Mouse (Mus musculus): ENCODE data around the gene Tmem125. TPM values are rescaled to one million over a fixed set of nuclear protein-coding genes. Genes with fewer than 3 reads are reported as not detected.
"Not testable (repeated sequence)": the region's sequence is repeated elsewhere in the genome, so short reads cannot be mapped to it uniquely, and the experiment has no call there.

The Tmem125 gene
- polyA plus RNA-seq, 1 experiment from 2014 or later: 0.88 TPM

DNA sequence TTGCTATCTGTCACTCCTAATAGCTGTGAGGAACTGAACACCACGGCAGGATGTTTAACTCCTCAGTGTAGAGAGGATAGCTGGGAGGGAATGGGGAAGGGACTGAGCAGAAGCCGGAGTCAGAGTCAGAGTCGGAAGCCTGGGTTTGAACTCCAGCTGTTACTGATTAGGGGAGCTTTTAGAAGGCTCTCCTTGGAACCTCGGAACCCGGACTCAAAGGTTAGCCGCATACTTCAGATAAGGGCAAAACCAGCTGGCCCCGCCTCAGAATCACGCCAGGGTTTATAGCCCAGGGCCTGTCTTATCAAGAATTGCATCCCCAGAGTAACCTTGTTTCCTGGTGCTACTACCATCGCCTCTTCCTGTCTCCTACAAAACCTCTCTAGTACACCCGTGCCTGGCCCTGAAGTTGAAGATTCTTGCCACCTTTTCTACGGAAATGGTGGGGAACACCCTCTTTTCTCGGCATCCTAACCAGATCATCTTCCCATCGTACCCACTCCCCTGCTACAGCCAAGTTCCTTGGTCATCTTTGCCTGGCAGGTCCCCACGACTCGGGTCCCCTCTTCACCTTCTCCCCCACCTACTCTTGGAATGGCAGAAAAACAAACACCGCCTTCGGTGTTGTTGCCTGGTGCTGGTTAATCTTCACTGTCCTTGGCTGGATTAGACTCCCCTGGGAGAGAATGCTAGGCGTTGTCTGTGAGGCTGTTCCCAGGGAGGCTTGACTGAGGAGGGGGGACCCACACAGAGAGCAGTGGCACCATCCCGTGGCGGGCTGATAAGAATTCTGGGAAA, 26.9 kb downstream of the Tmem125 start:
- DNase-seq (peak; percentile 5), ATAC-seq (ENCODE audit: low read depth) (no peak)
- Histone ChIP-seq H3K36me3 (no peaks in the 10 kb centered on the region), H3K27ac (no peak overlapping the region), H3K4me3 (replicated peaks) (no peak overlapping the region), H3K4me2 (peak overlapping the region; percentile 2; the same call in 1 of the 2 replicates), H3K4me1 (replicated peaks) (peaks cover 12% of the 10 kb centered on the region), H3K27me3 (peaks cover 27% of the 10 kb centered on the region), H3K9ac (no peak overlapping the region), H3K9me3 (replicated peaks) (no peaks in the 10 kb centered on the region)
- 9% methylated on average over 20 of the region's 20 CpGs for WGBS (ENCODE audit: insufficient replicate concordance)

DNA sequence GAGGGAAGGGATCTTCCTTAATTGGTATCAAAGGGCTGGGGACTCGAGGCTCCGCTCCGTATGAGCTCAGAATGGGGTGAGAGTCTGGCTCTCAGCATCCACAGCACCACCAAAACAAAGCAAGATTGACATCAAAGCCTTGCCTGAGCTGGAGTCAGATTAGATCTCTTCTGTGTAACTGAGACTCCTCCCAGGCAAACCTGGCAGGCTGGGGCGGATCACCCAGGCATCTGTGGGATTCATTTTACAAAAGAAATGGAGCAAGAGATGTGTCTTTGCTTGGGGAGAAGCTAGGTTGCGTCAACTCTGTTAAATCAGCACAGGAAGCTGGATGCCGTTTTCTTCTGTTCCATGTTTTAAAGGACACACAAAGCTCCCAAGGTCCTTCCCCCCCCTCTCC, 34.8 kb downstream of the Tmem125 start:
- WGBS (ENCODE audit: insufficient replicate concordance): 42% methylated on average over 6 of the region's 6 CpGs
- ATAC-seq (ENCODE audit: low read depth): no peak

DNA sequence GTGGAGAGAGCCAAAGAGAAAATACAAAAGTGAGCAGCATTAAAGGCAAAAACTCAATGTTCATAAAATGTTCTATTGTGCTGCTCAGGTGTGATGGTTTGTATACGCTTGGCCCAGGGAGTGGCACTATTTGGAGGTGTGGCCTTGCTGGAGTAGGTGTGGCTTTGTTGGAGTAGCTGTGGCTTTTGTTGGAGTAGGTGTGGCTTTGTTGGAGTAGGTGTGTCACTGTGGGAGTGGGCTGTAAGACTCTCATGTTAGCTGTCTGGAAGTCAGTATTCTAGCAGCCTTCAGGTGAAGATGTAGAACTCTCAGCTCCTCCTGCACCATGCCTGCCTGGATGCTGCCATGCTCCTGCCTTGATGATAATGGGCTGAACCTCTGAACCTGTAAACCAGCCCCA, 36.7 kb downstream of the Tmem125 start:
- not testable (repeated sequence) for H3K9me3 ChIP-seq (replicated peaks); H3K4me2 ChIP-seq; H3K4me3 ChIP-seq (replicated peaks); H3K9ac ChIP-seq; H3K27ac ChIP-seq; ATAC-seq (ENCODE audit: low read depth); H3K36me3 ChIP-seq; H3K27me3 ChIP-seq; H3K4me1 ChIP-seq (replicated peaks); DNase-seq
- WGBS (ENCODE audit: insufficient replicate concordance): 67% methylated on average over 1 of the region's 1 CpGs

More for the DNA sequence above, 34.8 kb downstream of the Tmem125 start:
- Histone ChIP-seq H3K4me3 (replicated peaks) (no peak overlapping the region), H3K36me3 (no peaks in the 10 kb centered on the region), H3K9me3 (replicated peaks) (no peaks in the 10 kb centered on the region), H3K27ac (no peak overlapping the region), H3K27me3 (no peaks in the 10 kb centered on the region), H3K4me1 (replicated peaks) (no peaks in the 10 kb centered on the region), H3K9ac (no peak overlapping the region), H3K4me2 (no peak overlapping the region)
- no peak for DNase-seq

GRCm38 (mm10) chr4:118505551-118505950, 38.3 kb downstream of the Tmem125 start:
- 60% methylated on average over 3 of the region's 3 CpGs for WGBS (ENCODE audit: insufficient replicate concordance)

GRCm38 (mm10) chr4:118500792-118501191, 43.1 kb downstream of the Tmem125 start:
- no peak overlapping the region for H3K4me2 ChIP-seq
- H3K9ac ChIP-seq: no peak overlapping the region
- no peaks in the 10 kb centered on the region for H3K36me3 ChIP-seq
- H3K27ac ChIP-seq: no peak overlapping the region
- 65% methylated on average over 9 of the region's 9 CpGs for WGBS (ENCODE audit: insufficient replicate concordance)
- ATAC-seq (ENCODE audit: low read depth) (no peak), DNase-seq (no peak)
- no peaks in the 10 kb centered on the region for H3K4me1 ChIP-seq (replicated peaks)
- H3K9me3 ChIP-seq (replicated peaks): no peaks in the 10 kb centered on the region
- H3K4me3 ChIP-seq (replicated peaks): no peak overlapping the region
- H3K27me3 ChIP-seq: no peaks in the 10 kb centered on the region

More at GRCm38 (mm10) chr4:118505551-118505950, 38.3 kb downstream of the Tmem125 start:
- Histone ChIP-seq H3K36me3 (no peaks in the 10 kb centered on the region), H3K27me3 (no peaks in the 10 kb centered on the region), H3K4me1 (replicated peaks) (no peaks in the 10 kb centered on the region), H3K27ac (no peak overlapping the region), H3K9me3 (replicated peaks) (no peaks in the 10 kb centered on the region), H3K4me2 (no peak overlapping the region), H3K4me3 (replicated peaks) (no peak overlapping the region), H3K9ac (no peak overlapping the region)
- DNase-seq: no peak
- no peak for ATAC-seq (ENCODE audit: low read depth)

DNA sequence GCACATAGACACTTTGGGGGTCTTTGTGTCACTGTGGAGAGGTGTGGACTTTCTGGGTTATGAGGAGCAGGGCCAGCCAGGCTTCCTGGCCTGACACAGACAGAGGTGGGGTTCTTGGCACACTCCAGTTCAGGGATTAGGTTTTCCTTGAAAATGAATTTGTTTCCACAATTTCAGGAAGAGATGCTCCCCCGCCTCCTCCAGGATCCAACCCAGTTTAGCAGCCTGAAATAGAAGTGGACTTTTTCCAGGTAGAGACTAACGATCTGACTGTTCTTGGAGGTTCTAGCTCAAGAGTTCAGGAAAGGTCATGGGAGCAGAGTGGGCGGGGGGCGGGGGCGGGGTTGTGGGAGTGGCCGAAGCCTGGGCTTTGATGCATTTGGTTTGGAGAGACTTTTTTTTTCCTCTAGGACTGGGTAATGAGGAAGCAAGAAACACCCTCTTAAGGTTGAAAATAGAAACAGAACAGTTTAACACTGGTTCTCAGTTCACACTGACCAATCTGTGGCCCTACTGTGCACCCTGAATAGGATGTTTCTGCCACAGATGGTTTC, 43.6 kb downstream of the Tmem125 start:
- no peak for ATAC-seq (ENCODE audit: low read depth)
- Histone ChIP-seq H3K4me3 (replicated peaks) (no peak overlapping the region), H3K27me3 (no peaks in the 10 kb centered on the region), H3K27ac (no peak overlapping the region), H3K4me1 (replicated peaks) (no peaks in the 10 kb centered on the region), H3K9ac (no peak overlapping the region), H3K9me3 (replicated peaks) (no peaks in the 10 kb centered on the region), H3K36me3 (no peaks in the 10 kb centered on the region), H3K4me2 (no peak overlapping the region)
- 37% methylated on average over 6 of the region's 6 CpGs for WGBS (ENCODE audit: insufficient replicate concordance)
- no peak for DNase-seq

Other genes with a start within 250 kb of the Tmem125 start
- 2.0 TPM in 2 replicates for gene Szt2, start 134.8 kb downstream of the Tmem125 start, polyA plus RNA-seq (2015; fragmentation: Nextera tagmentation; extraction: Ambion mirVana)
- gene Med8, start 134.7 kb downstream of the Tmem125 start, polyA plus RNA-seq (2015; fragmentation: Nextera tagmentation; extraction: Ambion mirVana): 97.4 and 107 TPM in 2 replicates
- 106 and 107 TPM in 2 replicates for gene Elovl1, start 116.0 kb downstream of the Tmem125 start, polyA plus RNA-seq (2015; fragmentation: Nextera tagmentation; extraction: Ambion mirVana)
- gene Cdc20, start 106.7 kb downstream of the Tmem125 start, polyA plus RNA-seq (2015; fragmentation: Nextera tagmentation; extraction: Ambion mirVana): 210 and 211 TPM in 2 replicates
- gene Mpl, start 86.5 kb downstream of the Tmem125 start, polyA plus RNA-seq (2015; fragmentation: Nextera tagmentation; extraction: Ambion mirVana): 10.8 and 10.9 TPM in 2 replicates
- gene Tie1, start 54.0 kb downstream of the Tmem125 start, polyA plus RNA-seq (2015; fragmentation: Nextera tagmentation; extraction: Ambion mirVana): 7.0 and 8.0 TPM in 2 replicates
- gene 2610528J11Rik, start 17.0 kb downstream of the Tmem125 start, polyA plus RNA-seq (2015; fragmentation: Nextera tagmentation; extraction: Ambion mirVana): 5.2 and 5.6 TPM in 2 replicates
- gene Cfap57, start 76.7 kb upstream of the Tmem125 start, polyA plus RNA-seq (2015; fragmentation: Nextera tagmentation; extraction: Ambion mirVana): 1.2 and 1.3 TPM in 2 replicates
- gene Ebna1bp2, start 76.8 kb upstream of the Tmem125 start, polyA plus RNA-seq (2015; fragmentation: Nextera tagmentation; extraction: Ambion mirVana): 122 and 144 TPM in 2 replicates
- not detected in 2 replicates for gene Olfr62, start 114.9 kb upstream of the Tmem125 start, polyA plus RNA-seq (2015; fragmentation: Nextera tagmentation; extraction: Ambion mirVana)
- not detected in 2 replicates for gene Olfr1342, start 148.7 kb upstream of the Tmem125 start, polyA plus RNA-seq (2015; fragmentation: Nextera tagmentation; extraction: Ambion mirVana)
- gene Olfr1341, start 159.5 kb upstream of the Tmem125 start, polyA plus RNA-seq (2015; fragmentation: Nextera tagmentation; extraction: Ambion mirVana): not detected in 2 replicates
- gene Olfr1340, start 176.1 kb upstream of the Tmem125 start, polyA plus RNA-seq (2015; fragmentation: Nextera tagmentation; extraction: Ambion mirVana): not detected in 2 replicates
- not detected in 2 replicates for gene Olfr1339, start 188.1 kb upstream of the Tmem125 start, polyA plus RNA-seq (2015; fragmentation: Nextera tagmentation; extraction: Ambion mirVana)
- gene Olfr1338, start 214.7 kb upstream of the Tmem125 start, polyA plus RNA-seq (2015; fragmentation: Nextera tagmentation; extraction: Ambion mirVana): not detected in 2 replicates
- gene Olfr1337, start 238.5 kb upstream of the Tmem125 start, polyA plus RNA-seq (2015; fragmentation: Nextera tagmentation; extraction: Ambion mirVana): not detected in 2 replicates